Mouse (Mus musculus) liver, adult 2 months (tissue): ENCODE measurements around the gene Hsd17b12. TPM values are rescaled to one million over a fixed set of nuclear protein-coding genes. Genes with fewer than 3 reads are reported as not detected.

Experiments used
- DNase-seq: peaks from one replicate; pipeline ENCODE4 v3.0.0-alpha.2; 2011; ENCODE audit warnings: low read depth, low spot score; ENCODE audit errors: extremely low read depth
- H3K27ac ChIP-seq: fragments of 200-500 bp; replicated peaks from 2 replicates; pipeline ENCODE4 v1.5.1; 2012; ENCODE audit warnings: low read depth, mild to moderate bottlenecking, control low read depth, inconsistent platforms, low read length; ENCODE audit not compliant: insufficient read depth
- H3K27me3 ChIP-seq: fragments of 200-500 bp; 2 replicates; pipeline ENCODE4 v1.6.1; 2012; ENCODE audit warnings: mild to moderate bottlenecking, moderate library complexity, low read length, inconsistent platforms; ENCODE audit not compliant: control insufficient read depth, insufficient read depth
- H3K36me3 ChIP-seq: fragments of 200-500 bp; 2 replicates; pipeline ENCODE4 v1.6.1; 2012; ENCODE audit warnings: low read length, inconsistent platforms; ENCODE audit not compliant: control insufficient read depth, insufficient read depth
- H3K4me1 ChIP-seq: fragments of 200-500 bp; 2 replicates; pipeline ENCODE4 v1.6.1; 2011; ENCODE audit warnings: low read length; ENCODE audit not compliant: control insufficient read depth, insufficient read depth
- H3K4me3 ChIP-seq: fragments of 200-500 bp; 2 replicates; pipeline ENCODE4 v1.5.1; 2011; ENCODE audit warnings: low read depth, mild to moderate bottlenecking, control low read depth, low read length, moderate library complexity; ENCODE audit not compliant: insufficient read depth
- H3K79me2 ChIP-seq: fragments of 200-500 bp; 2 replicates; pipeline ENCODE4 v1.6.1; 2012; ENCODE audit warnings: inconsistent platforms, mild to moderate bottlenecking, low read length, moderate library complexity; ENCODE audit not compliant: control insufficient read depth, insufficient read depth
- H3K9ac ChIP-seq: fragments of 200-500 bp; 2 replicates; pipeline ENCODE4 v1.6.1; 2012; ENCODE audit warnings: low read depth, mild to moderate bottlenecking, control low read depth, inconsistent platforms, low read length
- CTCF ChIP-seq: fragments of 200-500 bp; IDR thresholded peaks from 2 replicates; pipeline ENCODE4 v1.5.1; 2011; ENCODE audit warnings: low read depth, low read length, control low read depth
- POLR2A ChIP-seq: fragments of 200-500 bp; IDR thresholded peaks from 2 replicates; pipeline ENCODE4 v1.6.1; 2011; ENCODE audit warnings: low read length, control low read depth; ENCODE audit not compliant: insufficient read depth; ENCODE audit errors: extremely low read depth
- WGBS: fragments of 180-500 bp; shearing (Covaris S2); methylation state at CpG from one replicate; pipeline ENCODE4 v1.1.7; 2018; 5-methylcytosine and 5-hydroxymethylcytosine counted together
- polyA plus RNA-seq: library from polyadenylated mRNA; depleted of rRNA; stranded (reverse); fragments of >200 nt; gene quantifications from 2 replicates; pipeline ENCODE4 v1.2.3, GENCODE M21; 2012
- total RNA-seq: library from RNA; depleted of rRNA; stranded (reverse); fragments of >200 nt; gene quantifications from 2 replicates; pipeline ENCODE4 v1.2.3, GENCODE M21; 2014

The Hsd17b12 gene
- total and polyA plus RNA-seq, 2 experiments = 68.5 to 144 TPM

- 85% methylated on average over 5 of the region's 5 CpGs for WGBS
- Histone ChIP-seq H3K27ac (no peak overlapping the region), H3K79me2 (no peaks in the 10 kb centered on the region; the same call in 1 of the 2 replicates), H3K36me3 (peaks cover 4% of the 10 kb centered on the region), H3K27me3 (no peaks in the 10 kb centered on the region), H3K4me1 (peaks cover 27% of the 10 kb centered on the region), H3K4me3 (no peak overlapping the region), H3K9ac (no peak overlapping the region)
- TF ChIP-seq CTCF (no peak), POLR2A (no peak)
- DNase-seq = no peak
Measured at GRCm38 (mm10) chr2:94049471-94050176, 108.1 kb downstream of the Hsd17b12 start.

GRCm38 (mm10) chr2:94048733-94049470 lies 108.9 kb downstream of the Hsd17b12 start:
- Histone ChIP-seq H3K4me1 (peaks cover 27% of the 10 kb centered on the region), H3K79me2 (no peaks in the 10 kb centered on the region; the same call in 1 of the 2 replicates), H3K27ac (no peak overlapping the region), H3K4me3 (no peak overlapping the region), H3K27me3 (no peaks in the 10 kb centered on the region), H3K36me3 (peaks cover 4% of the 10 kb centered on the region), H3K9ac (no peak overlapping the region)
- no peak for DNase-seq
- no peak for TF ChIP-seq POLR2A
- no peak for TF ChIP-seq CTCF
- 84% methylated on average over 5 of the region's 5 CpGs for WGBS

GRCm38 (mm10) chr2:94048271-94048670 lies 109.5 kb downstream of the Hsd17b12 start:
- no peak overlapping the region for H3K4me3 ChIP-seq
- H3K79me2 ChIP-seq = no peaks in the 10 kb centered on the region; the same call in 1 of the 2 replicates
- H3K27me3 ChIP-seq = no peaks in the 10 kb centered on the region
- peaks cover 32% of the 10 kb centered on the region for H3K4me1 ChIP-seq
- no peak overlapping the region for H3K9ac ChIP-seq
- H3K27ac ChIP-seq = no peak overlapping the region
- no peak for TF ChIP-seq CTCF
- TF ChIP-seq POLR2A = no peak
- 72% methylated on average over 1 of the region's 1 CpGs for WGBS
- DNase-seq = no peak
- peaks cover 4% of the 10 kb centered on the region for H3K36me3 ChIP-seq

GRCm38 (mm10) chr2:94045411-94046090 lies 112.2 kb downstream of the Hsd17b12 start:
- Histone ChIP-seq H3K4me1 (peaks cover 47% of the 10 kb centered on the region), H3K36me3 (0 out of 2 replicates have a peak, but pooled peaks cover 2% of the 10 kb centered on the region), H3K27ac (peak overlapping the region; percentile 37), H3K79me2 (peaks cover 2% of the 10 kb centered on the region; the same call in 1 of the 2 replicates), H3K27me3 (no peaks in the 10 kb centered on the region), H3K9ac (no peak overlapping the region), H3K4me3 (no peak overlapping the region)
- TF ChIP-seq POLR2A (no peak), CTCF (no peak)
- no peak for DNase-seq
- WGBS = 59% methylated on average over 6 of the region's 6 CpGs

DNA sequence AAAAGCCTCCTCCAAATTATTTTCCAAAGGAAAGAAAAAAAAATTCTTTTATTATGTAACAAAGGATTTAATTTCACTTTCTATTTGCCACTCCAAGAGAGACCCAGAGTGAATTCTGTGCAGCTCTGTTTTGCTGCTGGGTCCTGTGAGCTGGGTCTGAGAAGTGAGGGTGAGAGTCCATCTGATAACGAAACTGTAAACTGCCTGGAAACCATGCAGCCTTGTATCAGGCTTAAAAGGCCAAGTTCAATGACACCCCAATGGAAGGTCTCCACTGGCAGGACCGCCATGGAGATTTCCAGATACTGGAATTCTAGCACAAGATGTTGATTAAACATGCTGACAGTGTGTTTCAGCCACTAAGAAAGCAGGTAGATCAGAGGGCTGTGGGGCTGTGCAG lies 113.6 kb downstream of the Hsd17b12 start:
- 21% methylated on average over 2 of the region's 2 CpGs for WGBS
- H3K9ac ChIP-seq = no peak overlapping the region
- H3K27me3 ChIP-seq = no peaks in the 10 kb centered on the region
- H3K36me3 ChIP-seq = peaks cover 4% of the 10 kb centered on the region; the same call in 1 of the 2 replicates
- H3K4me3 ChIP-seq = no peak overlapping the region
- 0 out of 2 replicates have a peak, but pooled peaks cover 2% of the 10 kb centered on the region for H3K79me2 ChIP-seq
- peak; percentile 94 for DNase-seq
- peaks cover 43% of the 10 kb centered on the region for H3K4me1 ChIP-seq
- H3K27ac ChIP-seq = peak overlapping the region; percentile 22
- TF ChIP-seq CTCF = no peak
- no peak for TF ChIP-seq POLR2A

GRCm38 (mm10) chr2:94043662-94044061 lies 114.1 kb downstream of the Hsd17b12 start:
- DNase-seq = peak; percentile 44
- H3K9ac ChIP-seq = no peak overlapping the region
- H3K79me2 ChIP-seq = 0 out of 2 replicates have a peak, but pooled peaks cover 2% of the 10 kb centered on the region
- H3K4me3 ChIP-seq = no peak overlapping the region
- H3K36me3 ChIP-seq = peaks cover 7% of the 10 kb centered on the region
- H3K27me3 ChIP-seq = no peaks in the 10 kb centered on the region
- peak overlapping the region; percentile 67; the same call in 1 of the 2 replicates for H3K27ac ChIP-seq
- peaks cover 43% of the 10 kb centered on the region for H3K4me1 ChIP-seq
- 57% methylated on average over 5 of the region's 5 CpGs for WGBS
- TF ChIP-seq POLR2A (no peak), CTCF (no peak)
